Mouse (Mus musculus) urinary bladder, postnatal 36 days (tissue): ENCODE data around the gene Bri3bp.
"Not testable (repeated sequence)": the region's sequence is repeated elsewhere in the genome, so short reads cannot be mapped to it uniquely, and the experiment has no call there.

Experiments
- DNase-seq, 2 experiments: peaks; one replicate each; pipeline ENCODE4 v3.0.0; 2022; ENCODE audit warnings: low spot score in 2 of 2, mixed read lengths in 1 of 2

Bri3bp gene

GRCm38 (mm10) chr5:125409348-125410090 lies 31.8 kb upstream of the Bri3bp start:
- no peak for DNase-seq

GRCm38 (mm10) chr5:125411972-125412530 lies 29.3 kb upstream of the Bri3bp start:
- DNase-seq = peak; percentile 34 to 54

- DNase-seq = not testable (repeated sequence)
Measured at GRCm38 (mm10) chr5:125412536-125412935, 28.8 kb upstream of the Bri3bp start.

GRCm38 (mm10) chr5:125413763-125414162 lies 27.6 kb upstream of the Bri3bp start:
- no peak for DNase-seq

GRCm38 (mm10) chr5:125416183-125416582 lies 25.2 kb upstream of the Bri3bp start:
- no peak for DNase-seq

GRCm38 (mm10) chr5:125418636-125419035 lies 22.7 kb upstream of the Bri3bp start:
- no peak for DNase-seq

GRCm38 (mm10) chr5:125419124-125419523 lies 22.2 kb upstream of the Bri3bp start:
- DNase-seq = no peak

- no peak for DNase-seq
Measured at GRCm38 (mm10) chr5:125425698-125426276, 15.6 kb upstream of the Bri3bp start.

- DNase-seq = no peak
Measured at GRCm38 (mm10) chr5:125426343-125426742, 15.0 kb upstream of the Bri3bp start.

- DNase-seq = not testable (repeated sequence)
Measured at GRCm38 (mm10) chr5:125432324-125432723, 9.0 kb upstream of the Bri3bp start.

GRCm38 (mm10) chr5:125433793-125434337 lies 7.5 kb upstream of the Bri3bp start, which contains the start of gene Dhx37:
TSS of gene Dhx37 (minus strand) at chr5:125434121.
- DNase-seq = peak; percentile 84 to 93

- DNase-seq = not testable (repeated sequence)
Measured at GRCm38 (mm10) chr5:125434347-125434746, 7.0 kb upstream of the Bri3bp start.

GRCm38 (mm10) chr5:125440583-125441233 lies 660 bp upstream of the Bri3bp start:
- no peak for DNase-seq

- DNase-seq = no peak
Measured at GRCm38 (mm10) chr5:125442136-125442995, 998 bp downstream of the Bri3bp start.

GRCm38 (mm10) chr5:125443335-125443734 lies 2.0 kb downstream of the Bri3bp start:
- no peak for DNase-seq

- DNase-seq = no peak
Measured at GRCm38 (mm10) chr5:125443915-125444314, 2.5 kb downstream of the Bri3bp start.

- DNase-seq = no peak
Measured at GRCm38 (mm10) chr5:125444554-125444953, 3.2 kb downstream of the Bri3bp start.

GRCm38 (mm10) chr5:125446344-125446743 lies 5.0 kb downstream of the Bri3bp start:
- DNase-seq = no peak

- DNase-seq = no peak
Measured at GRCm38 (mm10) chr5:125448026-125448425, 6.7 kb downstream of the Bri3bp start.

- no peak for DNase-seq
Measured at GRCm38 (mm10) chr5:125448631-125449030, 7.3 kb downstream of the Bri3bp start.

GRCm38 (mm10) chr5:125449306-125449705 lies 7.9 kb downstream of the Bri3bp start:
- no peak for DNase-seq
